Mouse (Mus musculus) erythroblast, adult 5-6 weeks (primary cell): ENCODE measurements around the gene Atp2a1. TPM values are rescaled to one million over a fixed set of nuclear protein-coding genes. Genes with fewer than 3 reads are reported as not detected.

Source experiments
- ATAC-seq: replicated peaks from 2 replicates; pipeline ENCODE4 v1.8.0; 2016; ENCODE audit warnings: moderate number of reproducible peaks, mild to moderate bottlenecking, moderate TSS enrichment, inconsistent platforms; ENCODE audit not compliant: poor library complexity, low FRiP score, severe bottlenecking
- total RNA-seq, 2 experiments: library from RNA; stranded (forward) in 1 of 2; stranded (reverse) in 1 of 2; fragments of 150-400 nt in 1 of 2; fragments of 200-764, 138-1000 nt in 1 of 2; gene quantifications; 2 replicates each; pipeline versions ENCODE4 v1.2.3 to v1.2.4; 2015 to 2017; ENCODE audit warnings: low replicate concordance in 2 of 2

Gene Atp2a1
- not detected in 2 replicates for total RNA-seq (2015; ENCODE audit: low replicate concordance)
- not detected in 2 replicates for total RNA-seq (2017; ENCODE audit: low replicate concordance)

DNA sequence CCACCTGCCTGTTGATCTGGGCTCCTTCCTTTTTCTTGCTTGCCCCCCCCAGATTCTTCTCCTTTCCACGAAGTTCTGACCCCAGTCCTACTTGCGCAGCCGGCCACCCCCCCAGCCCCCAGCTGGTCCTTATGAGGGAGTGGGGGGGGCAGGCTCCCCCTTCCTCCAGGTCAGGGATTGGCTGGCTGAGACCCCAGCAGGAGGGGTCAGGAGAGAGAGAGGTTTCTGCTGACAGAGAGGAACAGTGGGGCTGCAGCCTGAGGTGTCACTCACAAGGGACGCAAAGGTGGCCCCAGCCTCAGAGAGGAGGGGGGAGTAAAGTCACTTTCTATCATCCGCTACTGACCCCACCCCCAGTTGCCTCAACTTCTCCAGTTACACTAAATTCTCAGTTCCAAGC lies at the start of gene Atp2a1:
TSS of gene Atp2a1 (minus strand) at position 105 of the 400 bp plus-strand sequence.
- no peak for ATAC-seq

DNA sequence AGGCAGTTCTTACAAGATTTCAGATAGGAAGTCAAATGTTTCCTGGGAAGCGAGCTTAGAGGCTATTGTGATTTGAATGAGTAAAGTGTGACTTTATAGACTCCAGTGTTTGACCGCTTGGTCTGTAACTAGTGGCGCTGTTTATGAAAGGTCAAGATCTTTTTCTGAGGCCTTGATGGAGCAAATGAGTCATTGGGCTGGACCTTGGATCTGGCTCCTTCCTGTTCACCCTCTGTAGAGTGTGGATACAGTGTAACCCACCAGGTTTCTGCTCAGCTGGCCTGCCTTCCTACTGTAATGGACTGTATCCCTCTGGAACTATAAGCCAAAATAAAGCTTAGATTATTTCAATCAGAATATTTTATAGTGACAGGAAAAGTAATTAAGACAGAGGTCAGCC lies 48.4 kb upstream of the Atp2a1 start:
- no peak for ATAC-seq

DNA sequence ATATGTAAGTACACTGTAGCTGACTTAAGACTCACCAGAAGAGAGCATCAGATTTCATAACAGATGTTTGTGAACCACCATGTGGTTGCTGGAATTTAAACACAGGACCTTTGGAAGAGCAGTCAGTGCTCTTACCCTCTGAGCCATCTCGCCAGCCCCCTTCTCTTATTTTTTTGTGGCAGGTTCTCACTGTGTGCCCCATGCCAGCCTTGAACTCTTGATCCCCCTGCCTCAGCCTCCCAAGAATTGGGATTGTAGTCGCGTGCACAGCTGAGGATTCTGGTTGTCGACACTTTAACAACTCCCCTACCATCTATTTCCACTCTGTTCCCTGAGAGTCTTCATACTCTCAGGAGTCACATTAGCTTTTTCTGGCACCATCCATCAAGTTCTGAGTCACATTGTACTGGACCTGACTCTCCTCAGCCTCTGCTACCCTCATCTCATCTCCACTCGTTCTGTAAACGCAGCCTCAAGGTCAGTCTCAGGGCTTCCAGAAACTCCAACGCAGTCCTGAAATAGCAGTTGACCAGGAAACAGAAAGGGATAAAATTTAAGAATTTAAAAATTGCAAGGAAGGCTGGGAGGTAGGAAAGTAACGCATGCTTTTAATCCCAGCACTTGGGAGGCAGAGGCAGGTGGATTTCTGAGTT lies 44.3 kb upstream of the Atp2a1 start:
- ATAC-seq, result no peak

DNA sequence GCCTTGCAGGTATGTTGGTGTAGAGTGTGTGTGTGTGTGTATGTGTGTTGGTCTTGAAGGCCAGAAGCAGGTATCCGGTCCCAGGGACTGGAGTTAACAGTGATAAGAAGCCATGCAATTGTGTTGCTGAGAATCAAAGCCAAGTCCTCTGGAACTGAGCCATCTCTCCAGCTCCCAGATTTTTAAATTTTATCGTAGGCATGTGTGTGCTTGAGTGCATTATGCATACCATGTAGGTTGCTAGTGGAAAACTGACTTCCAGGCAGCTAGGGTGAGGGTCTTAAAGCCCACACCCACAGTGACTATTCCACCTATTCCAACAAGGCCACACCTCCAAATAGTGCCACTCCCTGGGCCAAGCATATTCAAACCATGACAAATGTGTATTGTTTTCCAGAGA lies 42.0 kb upstream of the Atp2a1 start:
- ATAC-seq, result no peak

DNA sequence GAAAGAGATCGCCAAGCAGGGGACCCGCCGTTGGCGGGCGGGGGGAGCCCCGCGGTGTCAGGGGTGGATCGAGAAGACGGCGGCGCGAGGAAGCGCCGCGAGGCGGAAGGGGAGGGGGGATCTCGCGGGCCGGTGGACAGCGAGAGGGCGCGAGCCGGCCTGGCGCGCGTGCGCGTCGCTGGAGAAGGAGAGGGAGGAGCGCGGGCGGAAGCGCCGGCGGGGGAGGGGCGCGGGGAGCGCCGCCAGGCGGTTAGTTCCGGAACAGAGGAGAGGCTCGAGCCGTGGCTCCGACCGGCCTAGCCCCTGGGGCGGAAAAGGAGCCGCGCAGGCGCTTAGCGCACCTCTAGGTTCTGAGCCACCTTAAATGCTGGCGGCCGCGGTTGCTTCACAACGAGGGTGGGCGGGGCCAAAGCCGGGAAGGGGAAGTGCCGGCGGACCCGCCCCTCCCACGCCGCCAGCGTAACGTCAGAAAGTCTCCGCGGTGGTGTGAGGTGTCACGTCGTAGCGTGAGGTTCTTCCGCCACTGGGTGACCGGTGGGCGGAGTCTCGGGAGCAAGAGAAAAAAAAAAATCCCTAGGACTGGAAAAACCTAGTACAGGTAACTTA lies 40.5 kb upstream of the Atp2a1 start, which contains the start of gene Atxn2l:
TSS of gene Atxn2l (minus strand) at position 165 of the 606 bp plus-strand sequence.
- ATAC-seq, result peak; percentile 82

DNA sequence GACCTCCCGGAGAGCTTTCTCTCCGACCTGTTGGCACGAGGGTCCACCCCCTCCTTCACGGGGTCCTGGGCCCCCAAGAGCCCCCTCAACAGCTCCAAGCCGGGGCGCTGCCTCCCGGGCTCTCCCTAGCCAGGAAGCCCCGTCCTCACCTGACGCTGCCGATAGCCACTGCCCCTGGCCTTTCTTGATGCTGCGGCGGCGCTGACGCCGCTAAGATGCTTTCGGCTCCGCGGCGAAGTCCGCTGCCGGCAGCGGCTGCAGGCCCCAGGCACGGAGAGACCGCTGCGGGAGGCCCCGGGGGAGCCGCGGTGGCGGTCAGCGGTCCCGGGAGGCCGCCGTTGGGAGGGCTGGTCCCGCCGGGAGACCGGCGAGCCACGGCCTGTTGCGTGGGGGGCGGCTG lies 39.8 kb upstream of the Atp2a1 start:
- ATAC-seq, result 0 out of 2 replicates have a peak, but pooled peaks have one; percentile 0

DNA sequence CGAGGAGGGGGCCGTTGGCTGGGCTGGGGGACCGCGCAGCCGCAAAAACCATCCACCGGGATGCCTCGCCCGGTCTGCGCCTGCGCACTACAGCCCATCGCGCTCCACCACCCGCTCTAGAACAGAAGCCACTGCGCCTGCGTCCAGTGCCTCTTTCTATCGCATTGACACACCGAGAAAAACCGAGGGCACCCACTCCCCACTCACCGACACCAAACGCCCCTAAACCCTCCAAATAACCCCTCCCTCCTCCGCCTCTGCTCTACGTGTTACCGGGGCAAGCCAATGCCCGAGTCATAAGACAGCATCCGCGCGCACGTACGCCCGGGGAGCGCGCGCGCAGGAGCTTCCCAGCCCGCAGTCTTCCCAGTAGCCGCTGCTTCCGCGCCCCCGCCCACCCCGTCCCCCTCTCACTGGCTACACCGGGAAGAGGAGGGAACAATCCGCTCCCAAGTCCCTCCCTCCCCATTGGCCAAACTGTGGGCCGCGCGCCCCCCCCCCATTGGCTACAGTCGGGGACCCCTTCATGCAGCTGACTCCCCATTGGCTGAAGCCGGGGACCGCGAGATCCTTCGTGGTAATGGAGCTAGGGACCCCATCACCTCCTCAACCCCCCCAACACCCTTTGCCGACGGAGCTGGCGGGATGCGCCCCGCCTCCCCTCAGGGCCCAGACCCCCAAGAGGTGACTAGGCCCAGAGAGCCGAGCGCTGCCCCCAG lies 39.3 kb upstream of the Atp2a1 start:
- ATAC-seq, result peak; percentile 81

DNA sequence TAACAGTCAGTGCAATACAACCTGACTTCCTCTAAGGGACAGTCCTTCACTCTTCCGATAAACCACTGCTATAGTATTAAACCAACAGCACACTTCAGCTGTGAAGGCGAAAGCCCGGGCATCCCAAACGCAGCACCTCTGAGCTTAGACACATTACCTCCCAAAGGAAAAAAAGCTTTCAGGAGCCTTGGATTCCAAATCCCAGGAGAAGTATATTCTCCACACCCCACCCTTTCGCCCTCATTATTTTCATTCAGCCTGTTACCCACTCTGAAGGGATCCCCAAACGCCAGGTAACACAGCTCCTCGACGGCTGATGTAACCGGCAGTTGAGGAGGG lies 38.7 kb upstream of the Atp2a1 start:
- peak; percentile 34 for ATAC-seq

DNA sequence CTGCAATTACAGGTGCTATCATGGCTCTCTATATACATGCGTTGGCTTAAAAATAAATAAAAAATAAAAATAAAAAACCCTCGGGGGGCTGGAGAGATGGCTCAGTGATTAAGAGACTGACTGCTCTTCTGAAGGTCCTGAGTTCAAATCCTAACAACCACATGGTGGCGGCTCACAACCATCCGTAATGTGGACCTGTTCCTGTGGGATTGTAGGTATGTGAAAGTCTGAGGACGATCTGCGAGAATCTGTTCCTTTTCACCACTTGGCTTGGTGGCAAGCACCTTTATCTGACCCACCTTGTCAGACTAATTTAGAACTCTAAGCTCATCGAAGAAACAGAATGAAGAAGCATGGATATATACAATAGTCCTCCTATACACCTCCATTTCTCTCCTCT lies 36.5 kb upstream of the Atp2a1 start:
- no peak for ATAC-seq

DNA sequence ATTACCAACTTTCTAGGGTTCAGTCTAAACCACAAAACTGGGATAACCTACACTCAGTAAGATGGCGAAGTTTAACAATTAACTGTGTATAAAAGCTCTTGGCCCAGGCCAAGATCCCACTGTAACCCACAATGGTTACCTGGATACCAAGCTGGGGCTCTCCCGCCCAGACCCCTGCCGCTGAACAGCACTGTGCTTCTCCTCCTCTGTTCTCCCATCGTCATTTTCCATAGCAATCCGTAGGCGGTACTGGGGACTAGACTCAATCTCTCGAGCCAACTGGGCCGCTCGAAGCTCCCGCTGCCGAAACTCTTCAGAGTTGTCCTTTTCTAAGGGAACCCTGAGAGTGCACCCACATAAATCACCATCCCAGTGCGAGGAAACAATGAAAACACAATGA lies 35.1 kb upstream of the Atp2a1 start:
- no peak for ATAC-seq

DNA sequence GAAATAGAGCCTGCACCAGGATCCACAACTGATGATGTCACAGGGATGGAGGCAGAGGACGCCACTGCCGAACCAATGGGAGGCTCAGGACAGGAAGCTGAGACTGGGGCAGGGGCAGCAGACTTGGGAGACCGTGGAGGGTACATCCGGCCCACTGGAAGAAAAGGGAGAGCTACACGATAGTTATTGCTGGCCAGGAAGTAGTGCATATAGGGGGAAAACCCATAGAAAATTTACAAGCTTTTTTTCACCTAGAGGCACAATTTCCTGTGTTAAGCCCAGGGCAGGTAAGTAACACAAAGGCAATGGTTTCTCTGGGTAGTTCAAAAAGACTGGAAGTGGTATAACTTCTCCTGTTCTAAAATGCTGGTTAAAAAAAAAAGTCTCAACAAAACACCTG lies 33.6 kb upstream of the Atp2a1 start:
- no peak for ATAC-seq

DNA sequence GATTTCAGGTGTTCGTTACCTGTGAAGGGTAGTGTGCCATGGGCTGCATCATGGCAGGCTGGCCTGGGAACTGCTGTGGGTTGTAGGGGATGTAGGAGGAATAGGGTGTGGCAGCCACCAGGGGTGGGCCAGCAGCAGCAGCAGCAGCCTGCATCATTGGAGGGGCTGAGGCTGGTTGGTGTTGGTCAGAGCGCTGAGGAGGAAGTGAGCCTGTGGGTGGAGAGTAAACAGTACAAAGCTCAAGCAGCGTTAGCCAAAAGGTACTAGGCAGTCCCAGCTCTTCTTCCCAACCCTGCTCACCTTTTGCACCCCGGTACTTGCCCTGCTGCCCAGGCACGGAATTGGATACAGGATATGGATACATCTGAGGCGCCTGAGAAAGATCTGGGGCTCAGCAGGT lies 31.2 kb upstream of the Atp2a1 start:
- no peak for ATAC-seq

DNA sequence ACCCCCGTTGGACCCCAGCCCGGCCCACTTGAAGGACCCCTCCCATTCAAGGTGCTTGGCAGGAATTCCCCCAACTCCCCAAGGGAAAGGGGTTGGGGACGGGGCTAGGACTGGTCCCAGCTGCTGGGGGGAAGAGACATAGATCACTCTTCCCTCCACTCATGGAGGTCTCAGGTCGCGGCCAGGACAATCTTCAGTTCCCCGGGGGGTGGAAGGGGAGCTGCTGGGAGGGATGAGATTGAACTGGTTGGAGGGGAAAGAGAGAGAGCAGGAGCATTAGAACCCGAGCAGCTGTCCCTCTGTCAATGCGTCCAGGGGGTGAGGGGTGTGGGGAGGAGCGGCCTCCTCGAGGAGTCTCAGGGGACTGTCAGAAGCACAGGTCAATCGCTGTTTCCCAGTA lies 29.1 kb upstream of the Atp2a1 start:
- no peak for ATAC-seq

DNA sequence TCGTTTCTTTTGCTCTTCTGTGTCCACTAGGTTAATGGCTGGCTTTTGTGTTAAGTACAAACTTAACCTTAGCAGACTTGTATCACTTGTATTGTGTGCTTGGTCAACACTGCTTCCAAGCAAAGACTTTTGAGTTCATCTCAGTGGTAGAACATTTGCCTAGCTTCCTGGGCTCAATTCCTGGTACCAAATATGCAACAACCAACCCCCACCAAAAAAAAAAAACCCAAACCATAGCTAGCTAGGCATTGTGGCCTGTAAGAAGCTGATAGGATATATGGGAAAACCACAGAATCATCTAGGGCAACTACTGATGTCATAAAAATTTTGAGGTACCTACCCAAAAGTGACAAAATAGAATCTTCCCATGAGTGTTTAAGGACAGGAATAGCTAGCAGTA lies 28.1 kb upstream of the Atp2a1 start:
- no peak for ATAC-seq

DNA sequence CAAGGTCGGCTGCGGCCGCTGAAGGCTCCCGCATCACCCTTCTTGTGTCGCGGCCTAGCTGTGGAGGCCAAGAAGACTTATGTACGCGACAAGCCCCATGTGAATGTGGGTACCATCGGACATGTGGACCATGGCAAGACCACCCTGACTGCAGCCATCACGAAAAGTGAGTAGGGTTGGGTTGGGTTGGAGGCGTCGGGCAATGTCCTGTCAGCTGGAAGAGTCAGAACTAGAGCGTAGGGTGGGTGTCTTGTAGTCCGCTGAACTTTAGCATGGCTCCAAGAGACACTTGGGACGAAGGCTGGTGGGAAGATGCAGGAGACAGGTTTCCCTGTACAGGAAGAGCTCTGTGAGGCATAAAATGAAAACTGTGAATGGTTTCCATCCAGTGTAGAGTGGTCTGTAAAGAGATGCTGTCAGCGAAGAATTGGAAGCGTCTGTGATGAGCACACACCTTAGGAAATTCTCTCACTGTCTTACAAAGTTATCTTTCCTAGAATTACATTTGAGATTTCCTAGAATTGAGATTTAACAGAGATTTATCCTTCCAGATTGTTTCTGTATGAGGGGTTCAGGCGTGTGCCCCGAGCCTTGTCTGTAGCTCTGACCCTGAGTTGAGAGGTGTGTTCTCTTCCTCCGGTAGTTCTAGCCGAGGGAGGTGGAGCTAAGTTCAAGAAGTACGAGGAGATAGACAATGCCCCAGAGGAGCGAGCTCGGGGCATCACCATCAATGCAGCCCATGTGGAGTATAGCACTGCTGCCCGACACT lies 24.9 kb upstream of the Atp2a1 start:
- ATAC-seq, result peak; percentile 18; the same call in 1 of the 2 replicates

DNA sequence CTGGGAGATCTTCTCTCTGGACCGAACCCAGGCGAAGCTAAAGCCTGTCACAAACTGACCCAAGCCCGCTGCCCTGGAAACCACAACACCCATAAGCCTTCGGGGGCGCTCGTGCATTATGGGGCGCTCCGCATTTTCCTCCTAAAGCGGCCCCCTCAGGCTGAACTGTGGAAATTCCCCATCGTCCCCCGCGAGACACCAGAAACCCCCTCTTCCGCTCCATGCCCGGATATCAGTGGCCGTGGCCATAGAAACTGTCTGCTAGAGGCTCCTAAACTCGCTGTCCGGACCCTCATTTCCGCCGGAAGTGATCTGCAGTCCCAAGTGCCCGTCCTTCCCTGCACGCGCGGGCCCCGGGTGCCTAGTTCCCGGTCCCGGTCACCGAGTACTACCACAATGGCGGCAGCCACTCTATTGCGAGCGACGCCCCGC lies 24.2 kb upstream of the Atp2a1 start, which contains the start of gene Tufm:
TSS of gene Tufm (plus strand) at position 310 of the 432 bp plus-strand sequence.
- ATAC-seq, result peak; percentile 72

DNA sequence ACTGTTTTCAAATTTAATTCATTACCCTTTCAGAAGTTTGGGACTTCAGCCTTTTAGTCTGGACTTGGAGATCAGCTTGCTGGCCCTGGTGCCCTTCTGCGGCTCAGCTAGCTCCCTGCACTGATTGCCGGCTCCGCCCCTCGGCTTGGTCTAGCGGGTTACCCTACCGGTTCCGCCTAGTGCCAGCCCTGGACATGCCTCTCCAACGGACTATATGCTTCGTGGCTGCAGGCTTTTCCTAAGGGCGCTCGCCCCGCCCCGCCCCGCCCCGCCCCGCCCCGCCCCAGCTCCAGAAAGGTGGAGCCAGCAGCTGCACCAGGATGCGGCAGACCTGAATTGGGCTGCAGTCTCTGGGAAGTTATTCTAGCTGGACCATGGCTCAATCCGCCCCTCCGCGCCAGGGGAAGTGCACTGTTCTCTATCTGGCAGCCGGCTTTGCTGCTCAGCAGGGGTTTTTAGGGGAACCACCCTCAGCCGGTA lies 19.5 kb upstream of the Atp2a1 start:
- peak; percentile 71 for ATAC-seq

DNA sequence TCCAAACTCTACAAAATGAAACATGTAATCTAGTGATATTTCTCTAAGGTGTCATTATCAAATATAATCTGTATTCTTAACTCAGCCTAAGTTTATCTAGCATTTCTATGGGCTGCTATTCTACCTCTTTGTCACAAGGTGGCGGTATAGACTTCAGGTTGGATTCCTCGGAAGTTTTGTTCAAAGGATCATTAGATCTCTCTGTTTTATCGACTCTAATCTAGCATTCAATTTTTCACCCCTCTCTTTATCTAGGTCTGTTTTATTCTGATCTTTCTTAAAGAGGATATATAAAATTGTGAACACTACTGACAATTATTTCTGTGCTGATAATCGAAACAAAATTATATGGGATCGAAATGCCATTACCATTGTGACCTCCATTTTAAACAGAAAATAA lies 18.8 kb upstream of the Atp2a1 start:
- ATAC-seq, result 0 out of 2 replicates have a peak, but pooled peaks have one; percentile 56

DNA sequence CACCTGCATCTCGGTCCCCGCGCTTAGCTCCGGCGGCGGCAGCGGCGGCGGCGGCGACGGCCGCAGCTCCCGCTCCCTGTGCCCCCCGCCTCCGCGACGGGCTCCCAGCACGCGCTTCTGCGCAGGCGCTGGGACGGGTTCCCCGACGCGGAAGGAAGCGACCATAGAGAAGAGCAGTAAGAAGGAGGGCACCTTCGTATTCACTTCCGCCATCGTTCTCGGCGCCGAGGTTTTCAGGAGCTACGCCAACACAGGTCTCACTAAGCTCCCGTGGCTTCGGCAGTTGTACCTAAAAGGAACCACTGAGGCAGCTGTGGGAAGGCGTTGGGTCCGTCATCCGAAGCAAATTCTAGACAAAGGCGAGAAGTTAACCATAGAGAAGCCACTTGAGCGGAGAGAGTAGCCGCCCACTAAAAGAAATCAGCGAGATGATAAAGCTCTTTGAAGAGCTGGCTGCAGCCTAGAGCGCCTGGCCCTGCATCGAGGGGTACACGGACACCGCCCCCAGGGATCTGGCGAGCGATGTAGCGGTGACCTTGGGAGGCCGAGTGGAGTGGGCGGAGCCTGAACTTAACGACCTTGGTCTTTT lies 12.2 kb upstream of the Atp2a1 start, which contains the start of gene Sh2b1:
TSS of gene Sh2b1 (minus strand) at position 432 of the 589 bp plus-strand sequence.
- peak; percentile 88 for ATAC-seq
